Mouse (Mus musculus) c-Kit-positive CD71-positive TER-119-negative erythroid progenitor cells, embryonic 14.5 days (primary cell): ENCODE data around the gene Pth1r.

Source experiments
- DNase-seq: peaks from one replicate; pipeline ENCODE4 v3.0.0-alpha.2; 2013; ENCODE audit warnings: low read depth

The Pth1r gene

DNA sequence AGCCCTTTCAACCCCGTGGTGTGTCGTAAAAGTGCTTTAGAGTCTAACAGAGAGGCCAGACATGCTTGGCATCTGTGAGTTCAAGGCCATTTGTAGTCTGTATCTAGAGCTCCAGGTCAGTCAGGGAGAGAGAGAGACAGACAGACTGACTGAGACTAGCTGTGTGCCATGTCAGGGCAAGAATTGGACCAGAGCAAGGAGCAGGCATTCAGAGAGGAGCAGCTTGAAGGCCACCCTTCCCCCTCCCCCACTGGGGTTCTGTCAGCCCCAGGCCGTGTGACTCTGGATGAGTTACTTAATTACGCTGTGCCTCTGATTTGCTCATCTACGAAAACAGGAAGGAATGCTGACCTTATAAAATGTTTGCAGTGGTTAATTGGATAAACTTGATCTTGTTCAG is 64.7 kb downstream of the Pth1r start:
- no peak for DNase-seq

DNA sequence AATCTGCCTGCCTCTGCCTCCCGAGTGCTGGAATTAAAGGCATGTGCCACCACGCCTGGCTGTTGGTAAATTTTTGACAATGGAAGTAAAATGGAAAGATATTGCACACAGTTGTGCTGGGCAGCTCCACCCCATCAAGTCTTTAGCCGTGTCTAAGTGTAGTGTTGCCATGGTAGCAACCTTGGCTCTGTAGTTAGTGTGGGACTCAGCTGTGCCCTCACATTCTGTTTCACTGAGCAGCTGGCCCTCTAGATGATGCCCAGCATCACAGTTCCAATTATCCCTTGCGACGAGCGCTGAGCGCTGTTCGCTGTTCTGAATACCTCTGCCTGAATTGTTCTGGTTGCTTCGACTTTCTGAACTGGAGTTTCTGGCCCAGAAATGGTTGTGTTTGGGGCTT is 65.1 kb downstream of the Pth1r start:
- no peak for DNase-seq

GRCm38 (mm10) chr9:110680736-110681507 is 66.0 kb downstream of the Pth1r start:
- no peak for DNase-seq

DNA sequence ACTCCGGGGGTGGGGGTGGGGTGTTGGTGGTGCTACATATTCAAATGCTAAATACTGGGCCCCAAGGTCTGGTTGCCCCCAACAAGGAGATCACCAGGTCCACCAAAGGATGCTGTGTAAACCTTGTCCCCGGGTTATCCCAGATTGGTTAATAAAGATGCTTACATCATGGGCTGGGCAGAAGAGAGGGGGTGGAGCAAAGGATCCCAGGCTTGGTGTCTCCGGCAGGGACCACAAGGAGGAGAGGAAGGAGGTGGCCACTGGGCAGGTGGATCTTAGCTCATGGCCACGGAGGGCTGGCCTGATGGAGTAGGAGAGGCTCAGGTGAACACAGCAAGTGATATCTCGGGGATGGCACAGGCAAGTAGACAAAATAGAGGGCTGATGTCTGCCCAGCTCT is 68.1 kb downstream of the Pth1r start:
- DNase-seq = no peak

DNA sequence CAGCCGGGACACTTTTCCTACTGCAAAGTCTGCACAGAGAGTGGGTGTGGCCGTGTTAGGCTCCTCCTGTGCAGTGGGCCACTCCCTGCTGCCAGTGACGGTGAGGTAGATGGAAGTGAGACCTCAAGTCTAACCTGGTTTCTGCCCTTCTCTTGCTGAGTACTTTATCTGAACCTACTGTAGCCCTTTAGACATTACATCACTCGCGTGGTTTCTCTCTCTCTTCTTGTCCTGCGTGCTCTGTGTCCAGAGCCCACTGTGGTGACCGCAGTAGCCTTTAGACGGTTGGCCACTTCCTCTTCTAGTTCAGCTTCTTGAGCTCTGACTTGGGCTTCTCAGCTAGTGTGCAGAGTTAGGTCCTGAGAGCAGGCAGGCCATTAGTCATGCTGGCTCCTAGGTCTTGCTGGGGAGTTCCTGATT is 70.4 kb downstream of the Pth1r start:
- DNase-seq = no peak

DNA sequence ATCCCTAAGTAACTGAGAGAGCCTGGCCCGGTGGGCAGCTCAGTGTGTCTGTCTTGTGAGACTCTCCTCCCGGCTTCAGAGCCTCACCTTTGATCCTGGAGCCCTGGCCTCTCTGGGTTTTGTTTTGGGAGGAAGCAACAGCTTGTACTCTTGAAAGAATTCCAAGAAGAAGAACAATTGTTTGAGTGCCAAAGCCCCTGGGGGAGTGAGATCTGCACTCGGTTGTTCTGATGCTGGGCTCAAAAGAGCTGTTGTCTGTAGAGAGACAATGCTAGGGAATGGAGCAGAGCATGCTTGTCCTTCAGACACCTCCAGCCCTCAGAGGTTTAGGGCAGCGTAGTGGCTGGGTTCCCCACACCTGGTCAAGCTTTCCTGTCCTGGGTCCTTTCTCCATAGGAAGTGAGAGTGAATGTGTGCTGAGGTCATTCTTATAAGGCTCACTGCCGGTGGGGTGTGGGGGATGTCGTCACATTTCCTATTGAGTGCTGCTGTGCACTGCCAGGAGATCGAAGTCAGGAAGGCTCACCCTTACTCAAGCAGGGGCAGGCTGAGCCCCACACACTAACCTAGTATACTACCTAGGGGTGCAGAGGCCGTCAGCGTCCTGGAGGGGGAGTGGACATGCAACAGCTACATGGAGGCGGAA is 73.7 kb downstream of the Pth1r start:
- DNase-seq = no peak

GRCm38 (mm10) chr9:110672462-110673106 is 74.4 kb downstream of the Pth1r start:
- DNase-seq = no peak
